12 mouse cellular contexts compared by ENCODE assay signal in genomic region chr17:26644509-26645410, GRCm38 (mm10). TPM values are rescaled to one million over a fixed set of nuclear protein-coding genes. Genes with fewer than 3 reads are reported as not detected.
DNase-seq lines count a peak whose midpoint lies in the region; ATAC-seq and TF ChIP-seq lines count a peak whose summit lies in the region.
"Had no signal": no experiment of that assay in that cellular context is flagged by ENCODE, and none has a peak within 500 bp of the region (broad histone marks: within the 10 kb centered on the region; RNA-seq: fewer than 3 reads in every experiment).

No protein-coding gene starts in this region.

- intact Hi-C loops in heart, postnatal 10 days (cut with DNase I) = no loop called here

- peak overlapping the region; percentile 36; the same call in 1 of the 2 replicates for H3K27ac ChIP-seq in heart, embryonic 16.5 days (ENCODE audit: low read length)
- peak overlapping the region; percentile 31; the same call in 1 of the 2 replicates for H3K27ac ChIP-seq in cortical plate, adult 2 months (ENCODE audit: insufficient read depth, low read length)
- no peak overlapping the region; the same call in 1 of the 2 replicates for H3K27ac ChIP-seq in forebrain, embryonic 16.5 days (ENCODE audit: low read length)
- H3K27ac ChIP-seq in midbrain, embryonic 15.5 days = peak overlapping the region; percentile 32
- H3K27ac ChIP-seq: embryonic facial prominence, embryonic 13.5 days had no signal

- H3K9ac ChIP-seq in heart, embryonic 16.5 days (ENCODE audit: low read length) = no peak overlapping the region
- no peak overlapping the region for H3K9ac ChIP-seq in forebrain, embryonic 16.5 days (replicated peaks; ENCODE audit: low read depth, low read length)
- H3K9ac ChIP-seq in midbrain, embryonic 15.5 days = no peak overlapping the region
- H3K9ac ChIP-seq: embryonic facial prominence, embryonic 13.5 days had no signal

- H3K27me3 ChIP-seq in heart, embryonic 16.5 days (ENCODE audit: control insufficient read depth, insufficient read depth, low read length) = no peaks in the 10 kb centered on the region
- H3K27me3 ChIP-seq in forebrain, embryonic 16.5 days (replicated peaks; ENCODE audit: control insufficient read depth, insufficient read depth, low read length) = no peaks in the 10 kb centered on the region
- no peaks in the 10 kb centered on the region for H3K27me3 ChIP-seq in midbrain, embryonic 15.5 days (replicated peaks)
- H3K27me3 ChIP-seq: CH12.LX; embryonic facial prominence, embryonic 13.5 days had no signal

- no peaks in the 10 kb centered on the region for H3K9me3 ChIP-seq in heart, embryonic 16.5 days (replicated peaks; ENCODE audit: control insufficient read depth, low read length)
- H3K9me3 ChIP-seq in forebrain, embryonic 16.5 days (ENCODE audit: control insufficient read depth, low read length) = no peaks in the 10 kb centered on the region
- H3K9me3 ChIP-seq in midbrain, embryonic 15.5 days = no peaks in the 10 kb centered on the region
- H3K9me3 ChIP-seq: embryonic facial prominence, embryonic 13.5 days had no signal

- no peak for DNase-seq in heart, postnatal 10 days
- DNase-seq in lung, postnatal 4 days = no peak
- DNase-seq in lung, adult 18-20 months = no peak
- DNase-seq: adrenal gland, postnatal 14 days; lung, adult 2 months had no signal

- H3K36me3 ChIP-seq in heart, embryonic 16.5 days (ENCODE audit: control insufficient read depth, insufficient read depth) = peaks cover 48% of the 10 kb centered on the region
- H3K36me3 ChIP-seq in forebrain, embryonic 16.5 days (ENCODE audit: control insufficient read depth, insufficient read depth) = peaks cover 41% of the 10 kb centered on the region
- H3K36me3 ChIP-seq in midbrain, embryonic 15.5 days (replicated peaks) = peaks cover 47% of the 10 kb centered on the region

- H3K4me3 ChIP-seq in heart, embryonic 16.5 days (ENCODE audit: low read length) = no peak overlapping the region
- H3K4me3 ChIP-seq in cortical plate, adult 2 months (ENCODE audit: insufficient read depth, low read length) = no peak overlapping the region
- no peak overlapping the region for H3K4me3 ChIP-seq in forebrain, embryonic 16.5 days (replicated peaks; ENCODE audit: low read length)
- H3K4me3 ChIP-seq in midbrain, embryonic 15.5 days = no peak overlapping the region
- H3K4me3 ChIP-seq: embryonic facial prominence, embryonic 13.5 days had no signal

- WGBS in heart, embryonic 16.5 days = 60% methylated on average over 9 of the region's 9 CpGs
- WGBS in forebrain, embryonic 16.5 days = 52% methylated on average over 9 of the region's 9 CpGs
- WGBS in midbrain, embryonic 15.5 days = 33% methylated on average over 9 of the region's 9 CpGs

- ATAC-seq in heart, embryonic 16.5 days (replicated peaks; ENCODE audit: extremely low read depth, insufficient read depth, low FRiP score) = 0 out of 2 replicates have a peak, but pooled peaks have one; percentile 12
- ATAC-seq in forebrain, embryonic 16.5 days = peak; percentile 67
- 0 out of 2 replicates have a peak, but pooled peaks have one; percentile 62 for ATAC-seq in midbrain, embryonic 15.5 days (replicated peaks)
- no peak for ATAC-seq in megakaryocyte-erythroid progenitor cell, adult 5-6 weeks (replicated peaks; ENCODE audit: low FRiP score, low TSS enrichment, poor library complexity, severe bottlenecking)

- peaks cover 15% of the 10 kb centered on the region for H3K4me1 ChIP-seq in heart, embryonic 16.5 days (ENCODE audit: control insufficient read depth, insufficient read depth, low read length)
- H3K4me1 ChIP-seq in cortical plate, adult 2 months (ENCODE audit: control insufficient read depth, insufficient read depth, low read length) = peaks cover 9% of the 10 kb centered on the region
- peaks cover 10% of the 10 kb centered on the region for H3K4me1 ChIP-seq in forebrain, embryonic 16.5 days (replicated peaks; ENCODE audit: control insufficient read depth, insufficient read depth, low read length)
- H3K4me1 ChIP-seq in midbrain, embryonic 15.5 days = peaks cover 14% of the 10 kb centered on the region

- TF ChIP-seq CTCF in cortical plate, adult 2 months (IDR thresholded peaks at IDR 0.05; ENCODE audit: extremely low read depth, insufficient read depth, low read length) = no peak

- no peak for TF ChIP-seq POLR2A in cortical plate, adult 2 months (IDR thresholded peaks at IDR 0.05; ENCODE audit: extremely low read depth, insufficient read depth, low read length)

- H3K4me2 ChIP-seq in heart, embryonic 16.5 days (ENCODE audit: low read depth, low read length) = no peak overlapping the region
- no peak overlapping the region for H3K4me2 ChIP-seq in forebrain, embryonic 16.5 days (ENCODE audit: low read length)
- no peak overlapping the region for H3K4me2 ChIP-seq in midbrain, embryonic 15.5 days
- H3K4me2 ChIP-seq: embryonic facial prominence, embryonic 13.5 days had no signal

RNA-seq across cellular contexts. Expression of gene Atp6v0e, which starts 18.3 kb away (rescaled TPM):
- 216 and 249 TPM in 2 replicates for polyA plus RNA-seq in heart, embryonic 16.5 days (2015; fragmentation: Nextera tagmentation; extraction: Ambion mirVana)
- total RNA-seq in heart, postnatal 10 days (2021) = 10 to 100 TPM; 87.1 to 87.8 TPM
- 86.4 and 87.2 TPM in 2 replicates for polyA plus RNA-seq in cortical plate, adult 2 months (2012; rRNA removed)
- polyA plus RNA-seq in forebrain, embryonic 16.5 days (2015; fragmentation: Nextera tagmentation; extraction: Ambion mirVana) = 129 and 146 TPM in 2 replicates
- 82.7 and 89.4 TPM in 2 replicates for polyA plus RNA-seq in midbrain, embryonic 15.5 days (2015; fragmentation: Nextera tagmentation; extraction: Ambion mirVana)
- 212 and 213 TPM in 2 replicates for total RNA-seq in megakaryocyte-erythroid progenitor cell, adult 5-6 weeks (2014; fragmentation: Nextera tagmentation)
- 270 and 362 TPM in 2 replicates for total RNA-seq in megakaryocyte-erythroid progenitor cell, adult 5-6 weeks (2017)
